Mouse (Mus musculus): ENCODE measurements around the gene Ddx5. TPM values are rescaled to one million over a fixed set of nuclear protein-coding genes. Genes with fewer than 3 reads are reported as not detected.

Gene Ddx5
- total and polyA plus RNA-seq, 3 experiments, result 269 to 1,169 (median 505) TPM

DNA sequence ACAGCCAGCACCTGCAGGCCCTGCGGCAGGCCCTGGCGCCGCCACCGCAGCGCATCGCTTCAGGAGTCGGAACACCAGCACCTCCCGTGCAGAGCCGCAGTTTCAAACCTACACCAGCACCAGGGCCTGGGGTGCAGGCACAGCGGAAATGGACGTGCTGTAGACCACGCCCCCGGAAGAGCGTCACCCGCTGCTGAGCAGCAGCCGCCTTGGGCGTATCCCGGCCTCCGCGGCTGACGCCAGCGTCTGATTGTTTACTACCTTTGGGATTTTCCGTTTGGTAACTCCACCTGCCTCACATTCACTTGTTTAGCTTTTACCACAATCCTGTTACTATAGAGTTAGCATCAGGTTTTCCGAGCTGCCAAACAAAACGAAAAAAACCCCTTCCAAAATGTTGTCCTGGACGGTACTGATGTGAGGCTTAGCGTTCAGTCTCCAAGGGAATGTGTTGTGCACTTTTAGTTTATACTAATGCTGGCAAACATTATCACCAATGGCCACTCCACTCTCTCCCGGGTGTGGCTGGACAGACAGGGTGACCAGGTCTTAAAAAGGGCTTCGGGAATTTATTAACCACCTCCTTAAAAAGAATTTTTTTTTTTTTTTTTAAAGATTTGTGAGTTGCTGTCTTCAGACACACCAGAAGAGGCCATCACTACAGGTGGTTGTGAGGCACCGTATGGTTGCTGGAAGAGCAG, 9.4 kb downstream of the Ddx5 start, which contains the start of gene Polg2 (continued):
- TF ChIP-seq MXI1 (IDR thresholded peaks at IDR 0.05; ENCODE audit: low read depth, low read length), result peak; percentile 87; the same call in 1 of the 2 replicates
- TF ChIP-seq MAX (IDR thresholded peaks at IDR 0.05; ENCODE audit: low read length), result no peak
- TF ChIP-seq USF2 (conservative IDR thresholded peaks at IDR 0.05; ENCODE audit: low read depth, low read length), result no peak
- TF ChIP-seq BHLHE40 (IDR thresholded peaks at IDR 0.05; ENCODE audit: low read depth, low read length), result peak; percentile 87
- TF ChIP-seq TBP (conservative IDR thresholded peaks at IDR 0.05; ENCODE audit: low read depth, low read length), result peak; percentile 86
- TF ChIP-seq IRF4 (IDR thresholded peaks at IDR 0.05; ENCODE audit: low read depth, low read length), result no peak; the same call in 1 of the 2 replicates
- no peak for TF ChIP-seq ZC3H11A (IDR thresholded peaks at IDR 0.05; ENCODE audit: low read depth, low read length)
- TF ChIP-seq CHD1 (IDR thresholded peaks at IDR 0.05; ENCODE audit: low read depth, low read length), result no peak
- peak; percentile 83 for TF ChIP-seq HCFC1 (IDR thresholded peaks at IDR 0.05; ENCODE audit: low read depth, low read length)

DNA sequence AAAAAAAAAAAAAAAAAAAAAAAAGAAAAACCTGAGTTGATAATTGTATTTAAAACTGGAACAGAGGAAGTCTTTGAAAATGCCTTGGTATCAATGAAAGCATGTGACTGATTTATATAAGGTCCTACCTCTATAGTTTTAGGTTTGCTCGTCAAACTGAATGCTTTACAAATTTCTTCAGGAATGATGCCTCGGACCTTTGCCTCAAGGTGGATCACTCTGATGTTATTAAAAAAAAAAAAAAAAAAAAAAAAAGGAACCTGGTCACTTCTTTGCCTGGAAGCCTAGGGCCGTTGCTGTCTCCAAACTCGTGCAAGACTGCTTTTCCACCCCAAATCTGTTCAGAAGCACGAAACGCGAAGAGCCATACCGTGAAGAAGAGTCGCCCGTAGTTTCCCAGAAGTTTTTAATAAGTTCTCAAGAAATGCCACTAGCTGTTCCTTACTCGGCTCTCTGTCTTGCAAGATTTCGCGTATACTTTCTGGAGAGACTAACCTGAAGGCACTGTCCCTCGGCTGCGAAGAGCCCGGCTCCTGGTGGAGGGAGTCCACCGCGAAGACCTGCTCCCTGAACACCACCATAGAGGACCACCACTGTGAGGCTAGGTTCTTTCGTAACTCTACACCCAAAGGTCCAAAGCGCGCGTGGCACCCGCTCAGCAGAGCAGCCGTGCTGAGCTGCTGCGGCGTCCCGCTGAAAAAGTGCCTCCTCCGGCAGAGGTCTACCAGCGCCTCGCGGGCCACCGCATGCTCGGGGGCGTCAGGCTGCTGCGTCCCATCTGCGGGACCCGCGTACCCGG, 10.2 kb downstream of the Ddx5 start:
- Histone ChIP-seq H3K4me3 (replicated peaks in 1 of 3; ENCODE audit: low read depth in 2 of 3, low read length in 2 of 3, poor library complexity in 1 of 3) (peak overlapping the region; percentile 74 to 95 (median 76)), H3K4me1 (ENCODE audit: control insufficient read depth in 1 of 2, insufficient read depth in 2 of 2) (peaks cover 4 to 44% of the 10 kb centered on the region in 2 experiments; a peak in 2 of 4 replicates), H3K9ac (ENCODE audit: insufficient read depth, low read depth) (peak overlapping the region; percentile 89), H3K4me2 (ENCODE audit: insufficient read depth, low read depth, poor library complexity, severe bottlenecking) (peak overlapping the region; percentile 10; the same call in 1 of the 2 replicates), H3K9me3 (replicated peaks; ENCODE audit: low read length) (no peaks in the 10 kb centered on the region), H3K36me3 (replicated peaks in 1 of 2; ENCODE audit: control insufficient read depth in 1 of 2, insufficient read depth in 1 of 2, low read length in 1 of 2) (peaks cover 52 to 67% of the 10 kb centered on the region in 2 experiments), H3K79me2 (replicated peaks; ENCODE audit: control insufficient read depth, extremely low read depth, insufficient read depth, poor library complexity, severe bottlenecking) (peaks cover 42% of the 10 kb centered on the region), H3K27ac (ENCODE audit: insufficient read depth, low read depth) (peak overlapping the region; percentile 92), H3K27me3 (replicated peaks) (no peaks in the 10 kb centered on the region)
- dilution Hi-C loops (cut with MboI; ENCODE audit: extremely low pct_ligation_motif_present, extremely low pct_unique_long_range_greater_than_20kb, low sequenced_read_pairs) (no loop called here), in situ Hi-C loops (cut with MboI; ENCODE audit: low pct_ligation_motif_present, low pct_unique_long_range_greater_than_20kb, low sequenced_read_pairs) (no loop called here)
- TF ChIP-seq ZNF384 (IDR thresholded peaks at IDR 0.05; ENCODE audit: low read depth, low read length) (peak; percentile 79), ZC3H11A (IDR thresholded peaks at IDR 0.05; ENCODE audit: low read depth, low read length) (no peak)
- no peak for DNase-seq (ENCODE audit: extremely low read depth)

DNA sequence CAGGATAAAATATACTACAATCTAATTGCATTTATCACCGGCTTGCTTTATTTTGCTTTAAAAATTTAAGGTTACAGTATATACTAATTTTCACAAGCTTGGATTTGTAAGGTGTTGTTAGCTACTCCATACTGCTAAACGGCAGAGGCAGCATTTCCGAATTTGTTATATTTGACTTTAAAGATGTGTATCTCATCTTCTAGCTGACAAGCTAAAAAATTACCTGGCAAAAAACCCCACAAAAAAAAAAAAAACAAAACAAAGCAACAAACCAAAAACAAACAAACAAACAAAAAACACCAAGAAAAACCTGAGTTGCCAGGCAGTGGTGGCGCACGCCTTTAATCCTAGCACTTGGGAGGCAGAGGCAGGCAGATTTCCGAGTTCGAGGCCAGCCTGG, 10.9 kb downstream of the Ddx5 start:
- H3K27ac ChIP-seq (ENCODE audit: insufficient read depth, low read depth), result no peak overlapping the region
- peak overlapping the region in 2 of 3 experiments; percentile 44 to 74 for H3K4me3 ChIP-seq (replicated peaks in 1 of 3; ENCODE audit: low read depth in 2 of 3, low read length in 2 of 3, poor library complexity in 1 of 3)
- no peaks in the 10 kb centered on the region for H3K9me3 ChIP-seq (replicated peaks; ENCODE audit: low read length)
- peak overlapping the region; percentile 89 for H3K9ac ChIP-seq (ENCODE audit: insufficient read depth, low read depth)
- H3K4me2 ChIP-seq (ENCODE audit: insufficient read depth, low read depth, poor library complexity, severe bottlenecking), result peak overlapping the region; percentile 100; the same call in 1 of the 2 replicates
- peaks cover 4 to 38% of the 10 kb centered on the region in 2 experiments; a peak in 2 of 4 replicates for H3K4me1 ChIP-seq (ENCODE audit: control insufficient read depth in 1 of 2, insufficient read depth in 2 of 2)
- no peak for DNase-seq (ENCODE audit: extremely low read depth)
- in situ Hi-C loops (cut with MboI; ENCODE audit: low pct_ligation_motif_present, low pct_unique_long_range_greater_than_20kb, low sequenced_read_pairs), result no loop called here
- H3K27me3 ChIP-seq (replicated peaks), result no peaks in the 10 kb centered on the region
- peaks cover 53 to 67% of the 10 kb centered on the region in 2 experiments for H3K36me3 ChIP-seq (replicated peaks in 1 of 2; ENCODE audit: control insufficient read depth in 1 of 2, insufficient read depth in 1 of 2, low read length in 1 of 2)
- no peak for TF ChIP-seq NRF1 (IDR thresholded peaks at IDR 0.05; ENCODE audit: low read depth, low read length)
- no peak for TF ChIP-seq RAD21 (IDR thresholded peaks at IDR 0.05; ENCODE audit: low read depth, low read length)
- TF ChIP-seq MXI1 (IDR thresholded peaks at IDR 0.05; ENCODE audit: low read depth, low read length), result no peak
- no peak for TF ChIP-seq MYC (IDR thresholded peaks at IDR 0.05; ENCODE audit: low read depth, low read length)
- TF ChIP-seq ZC3H11A (IDR thresholded peaks at IDR 0.05; ENCODE audit: low read depth, low read length), result no peak
- no peak for TF ChIP-seq JUND (conservative IDR thresholded peaks at IDR 0.05; ENCODE audit: low read depth, low read length)
- no peak for TF ChIP-seq MAZ (IDR thresholded peaks at IDR 0.05; ENCODE audit: low read depth, low read length)
- no peak for TF ChIP-seq EP300 (IDR thresholded peaks at IDR 0.05; ENCODE audit: low read length)
- TF ChIP-seq TBP (conservative IDR thresholded peaks at IDR 0.05; ENCODE audit: low read depth, low read length), result no peak
- no peak for TF ChIP-seq ZNF384 (IDR thresholded peaks at IDR 0.05; ENCODE audit: low read depth, low read length)
- TF ChIP-seq ELF1 (IDR thresholded peaks at IDR 0.05; ENCODE audit: low read depth, low read length), result no peak
- no peak for TF ChIP-seq ZMIZ1 (IDR thresholded peaks at IDR 0.05; ENCODE audit: low read depth, low read length)
- TF ChIP-seq ZKSCAN1 (IDR thresholded peaks at IDR 0.05; ENCODE audit: borderline replicate concordance, low read depth, low read length), result no peak
- dilution Hi-C loops (cut with MboI; ENCODE audit: extremely low pct_ligation_motif_present, extremely low pct_unique_long_range_greater_than_20kb, low sequenced_read_pairs), result no loop called here
- peaks cover 36% of the 10 kb centered on the region for H3K79me2 ChIP-seq (replicated peaks; ENCODE audit: control insufficient read depth, extremely low read depth, insufficient read depth, poor library complexity, severe bottlenecking)
